Mouse (Mus musculus) heart, adult 2 months (tissue): ENCODE data around the gene Upp2. TPM values are rescaled to one million over a fixed set of nuclear protein-coding genes. Genes with fewer than 3 reads are reported as not detected.

Source experiments
- DNase-seq, 2 experiments: peaks; one replicate each; pipeline ENCODE4 v3.0.0; 2021
- H3K27ac ChIP-seq: fragments of 200-600 bp; 2 replicates; pipeline ENCODE4 v1.8.1; 2022
- H3K27me3 ChIP-seq: fragments of 200-500 bp; 2 replicates; pipeline ENCODE4 v1.6.1; 2012; ENCODE audit warnings: mild to moderate bottlenecking, low read length, inconsistent platforms, mixed read lengths; ENCODE audit not compliant: control insufficient read depth, insufficient read depth
- H3K36me3 ChIP-seq: fragments of 200-500 bp; 2 replicates; pipeline ENCODE4 v1.6.1; 2012; ENCODE audit warnings: low read length, inconsistent platforms; ENCODE audit not compliant: control insufficient read depth, insufficient read depth
- H3K4me1 ChIP-seq: fragments of 200-500 bp; 2 replicates; pipeline ENCODE4 v1.6.1; 2011; ENCODE audit warnings: low read length; ENCODE audit not compliant: control insufficient read depth, insufficient read depth
- H3K4me3 ChIP-seq: fragments of 200-600 bp; 2 replicates; pipeline ENCODE4 v1.8.1; 2022
- H3K79me2 ChIP-seq: fragments of 200-500 bp; replicated peaks from 2 replicates; pipeline ENCODE4 v1.6.1; 2012; ENCODE audit warnings: mild to moderate bottlenecking, inconsistent platforms, low read length, moderate library complexity, mixed read lengths; ENCODE audit not compliant: control insufficient read depth, insufficient read depth
- H3K9ac ChIP-seq: fragments of 200-500 bp; 2 replicates; pipeline ENCODE4 v1.6.1; 2012; ENCODE audit warnings: low read depth, mild to moderate bottlenecking, control low read depth, inconsistent platforms, low read length, mixed read lengths
- CTCF ChIP-seq: fragments of 200-600 bp; IDR thresholded peaks from 2 replicates; pipeline ENCODE4 v1.8.1; 2022; ENCODE audit warnings: antibody characterized with exemption, mild to moderate bottlenecking, moderate library complexity
- EP300 ChIP-seq: fragments of 200-500 bp; IDR thresholded peaks from 2 replicates; pipeline ENCODE4 v1.6.1; 2011; ENCODE audit warnings: low read depth, low read length, control low read depth; ENCODE audit not compliant: insufficient read depth
- POLR2A ChIP-seq: fragments of 200-500 bp; IDR thresholded peaks from 2 replicates; pipeline ENCODE4 v1.6.1; 2011; ENCODE audit warnings: mild to moderate bottlenecking, low read depth, low read length, control low read depth; ENCODE audit not compliant: insufficient read depth
- WGBS: fragments of 180-500 bp; shearing (Covaris S2); methylation state at CpG from one replicate; pipeline ENCODE4 v1.1.7; 2018; 5-methylcytosine and 5-hydroxymethylcytosine counted together
- intact Hi-C: fragments of 180-260 bp; cut with DNase I; formaldehyde crosslinking; loops from one replicate; pipeline ENCODE4 v1.15.1; 2025
- polyA plus RNA-seq: library from polyadenylated mRNA; depleted of rRNA; stranded (reverse); fragments of >200 nt; gene quantifications from 2 replicates; pipeline ENCODE4 v1.2.3, GENCODE M21; 2012
- total RNA-seq, 2 experiments: library from RNA; stranded (reverse); gene quantifications; 2 replicates each; pipeline ENCODE4 v1.2.3; 2021

Gene Upp2
- total and polyA plus RNA-seq, 3 experiments, result 2.2 to 3.3 (median 3.0) TPM

DNA sequence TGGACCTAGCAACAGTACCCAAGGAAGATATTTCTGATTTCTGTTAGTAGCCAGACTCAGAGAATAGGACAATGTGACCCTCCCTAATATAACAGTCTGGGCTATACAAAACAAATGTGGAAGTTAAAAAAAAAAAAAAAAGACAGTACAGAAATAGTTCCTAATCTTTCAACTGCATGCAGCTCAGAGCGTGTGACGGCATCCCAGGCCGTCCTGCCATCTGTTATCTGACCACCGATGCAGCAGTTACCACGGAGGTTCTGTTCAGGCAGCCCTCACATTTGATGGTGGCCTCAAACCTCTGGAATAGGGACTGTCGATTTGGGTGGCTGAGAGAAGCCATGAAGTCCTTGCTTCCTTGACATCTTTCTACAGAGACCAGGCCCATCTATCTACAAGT lies 22.7 kb upstream of the Upp2 start:
- Histone ChIP-seq H3K4me3 (no peak overlapping the region), H3K27me3 (no peaks in the 10 kb centered on the region), H3K9ac (no peak overlapping the region), H3K79me2 (peaks cover 6% of the 10 kb centered on the region), H3K36me3 (peaks cover 2% of the 10 kb centered on the region; the same call in 1 of the 2 replicates), H3K4me1 (peaks cover 12% of the 10 kb centered on the region), H3K27ac (no peak overlapping the region)
- TF ChIP-seq EP300 (no peak), POLR2A (no peak), CTCF (no peak)
- DNase-seq, result no peak
- intact Hi-C loops, result no loop called here
- WGBS, result 24% methylated on average over 6 of the region's 6 CpGs

DNA sequence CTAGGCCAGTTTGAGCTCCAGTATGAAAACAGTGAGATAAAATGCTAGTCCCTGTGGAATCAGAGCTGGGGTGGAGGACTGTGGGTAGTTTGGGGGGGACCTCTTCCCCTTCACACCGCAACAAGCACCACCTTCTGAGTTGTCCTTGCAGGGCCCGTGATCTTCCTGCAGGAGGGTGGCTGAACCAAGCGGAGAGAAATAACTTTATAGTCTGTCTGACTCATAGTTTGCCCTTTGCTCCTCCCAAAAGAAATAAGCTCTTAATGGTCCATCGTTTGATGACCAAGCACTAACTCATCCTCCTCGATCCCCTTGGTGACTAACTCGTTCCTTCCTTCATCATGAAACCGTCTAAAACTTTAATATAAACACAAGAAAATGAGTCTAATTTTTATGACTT lies 20.8 kb upstream of the Upp2 start:
- H3K27ac ChIP-seq, result no peak overlapping the region
- intact Hi-C loops, result no loop called here

DNA sequence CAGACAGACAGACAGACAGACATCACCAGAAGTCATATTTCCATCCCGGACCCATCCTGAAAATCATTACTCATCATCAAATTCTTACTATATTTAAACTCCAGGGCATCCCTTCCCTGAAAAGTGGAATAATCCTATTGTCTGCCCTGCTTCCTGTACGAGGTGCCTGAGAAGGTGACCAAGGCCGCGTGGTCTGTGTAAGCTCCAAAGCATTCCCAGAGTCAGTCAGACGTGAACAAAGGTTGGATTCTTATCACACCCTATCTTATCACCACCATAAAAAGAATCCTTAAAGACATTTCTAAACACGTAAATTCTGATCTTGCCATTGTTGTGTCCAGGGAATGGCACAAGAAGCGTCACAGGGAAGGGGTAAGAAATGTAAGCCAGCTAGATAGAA lies 18.2 kb upstream of the Upp2 start:
- intact Hi-C loops, result no loop called here
- H3K4me3 ChIP-seq, result no peak overlapping the region
- H3K36me3 ChIP-seq, result no peaks in the 10 kb centered on the region; the same call in 1 of the 2 replicates
- 46% methylated on average over 7 of the region's 7 CpGs for WGBS
- no peak for DNase-seq
- peaks cover 7% of the 10 kb centered on the region for H3K79me2 ChIP-seq
- peaks cover 4% of the 10 kb centered on the region for H3K4me1 ChIP-seq
- H3K27ac ChIP-seq, result no peak overlapping the region
- no peaks in the 10 kb centered on the region for H3K27me3 ChIP-seq
- no peak overlapping the region for H3K9ac ChIP-seq
- no peak for TF ChIP-seq POLR2A
- TF ChIP-seq CTCF, result no peak
- no peak for TF ChIP-seq EP300

More for the DNA sequence above, 20.8 kb upstream of the Upp2 start:
- DNase-seq, result no peak
- 75% methylated on average over 7 of the region's 7 CpGs for WGBS
- H3K9ac ChIP-seq, result no peak overlapping the region
- peaks cover 2% of the 10 kb centered on the region; the same call in 1 of the 2 replicates for H3K36me3 ChIP-seq
- no peak overlapping the region for H3K4me3 ChIP-seq
- peaks cover 13% of the 10 kb centered on the region for H3K4me1 ChIP-seq
- TF ChIP-seq EP300 (no peak), CTCF (no peak), POLR2A (no peak)
- no peaks in the 10 kb centered on the region for H3K27me3 ChIP-seq
- peaks cover 4% of the 10 kb centered on the region for H3K79me2 ChIP-seq

DNA sequence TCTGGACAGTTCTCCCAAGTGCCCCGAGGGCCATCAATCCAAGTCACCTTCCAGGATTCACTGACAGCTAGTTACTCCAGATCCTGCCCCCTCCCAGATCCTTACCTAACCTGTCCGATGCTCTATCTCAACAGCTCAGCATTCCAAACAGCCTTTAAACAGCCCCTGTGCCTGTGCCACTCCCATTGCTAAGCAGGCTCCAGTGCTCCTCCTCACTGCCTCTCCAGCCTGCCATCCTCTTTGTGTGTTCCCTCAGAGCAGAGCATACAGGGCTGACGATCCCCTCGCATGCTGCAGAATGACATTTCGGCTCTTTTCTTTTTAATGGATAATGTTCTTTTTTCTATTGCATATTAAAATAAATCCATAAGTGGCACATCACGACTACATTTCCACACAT lies 17.1 kb upstream of the Upp2 start:
- no peak for DNase-seq
- Histone ChIP-seq H3K27me3 (no peaks in the 10 kb centered on the region), H3K9ac (no peak overlapping the region), H3K79me2 (peaks cover 7% of the 10 kb centered on the region), H3K36me3 (no peaks in the 10 kb centered on the region), H3K4me3 (no peak overlapping the region), H3K4me1 (peaks cover 2% of the 10 kb centered on the region), H3K27ac (no peak overlapping the region)
- TF ChIP-seq POLR2A (no peak), CTCF (no peak), EP300 (no peak)
- intact Hi-C loops, result no loop called here
- WGBS, result 63% methylated on average over 6 of the region's 6 CpGs

DNA sequence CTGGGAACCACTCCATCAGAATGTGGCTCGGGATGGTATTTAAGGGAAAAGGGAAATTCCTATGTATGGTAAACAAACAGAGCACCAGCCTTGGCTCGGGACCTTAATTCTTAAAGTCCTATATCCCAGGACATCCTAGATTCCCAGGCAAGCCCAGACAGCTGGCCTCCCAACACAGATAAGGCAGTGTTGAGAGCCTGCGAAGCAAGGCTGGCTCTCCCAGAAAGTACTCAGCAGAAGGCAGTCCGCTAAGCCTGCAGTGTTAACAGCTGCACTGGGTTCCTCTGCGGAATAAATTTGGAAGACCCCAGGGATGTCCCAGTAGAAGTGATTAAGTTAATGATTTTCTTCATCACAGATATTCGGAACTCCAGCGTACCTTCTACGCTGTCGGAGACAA lies 16.6 kb upstream of the Upp2 start:
- Histone ChIP-seq H3K9ac (no peak overlapping the region), H3K79me2 (peaks cover 7% of the 10 kb centered on the region), H3K4me1 (peaks cover 2% of the 10 kb centered on the region), H3K27ac (no peak overlapping the region), H3K36me3 (no peaks in the 10 kb centered on the region), H3K4me3 (no peak overlapping the region), H3K27me3 (no peaks in the 10 kb centered on the region)
- TF ChIP-seq EP300 (no peak), POLR2A (no peak), CTCF (no peak)
- no peak for DNase-seq
- intact Hi-C loops, result no loop called here
- WGBS, result 58% methylated on average over 9 of the region's 9 CpGs

DNA sequence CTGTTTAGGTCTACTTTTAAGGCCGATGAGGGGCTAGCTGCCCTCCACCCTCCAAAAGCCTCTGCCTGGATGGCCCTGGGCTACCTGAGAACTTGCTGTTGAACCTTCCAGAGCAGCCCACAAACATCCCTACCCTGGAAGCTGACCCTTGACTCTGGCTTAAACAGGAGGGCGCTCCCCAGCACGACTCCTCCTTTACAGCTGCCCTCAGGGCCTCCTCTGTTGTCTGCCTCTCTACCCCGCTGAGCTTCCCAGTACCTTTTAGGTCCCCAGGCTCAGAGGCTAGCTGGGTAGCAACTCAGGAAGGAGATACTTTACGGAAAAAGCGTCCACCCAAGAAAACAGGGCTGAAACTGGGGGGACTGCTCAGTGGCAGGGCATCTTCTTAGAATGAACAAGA lies 15.2 kb upstream of the Upp2 start:
- no peak overlapping the region for H3K9ac ChIP-seq
- 78% methylated on average over 6 of the region's 6 CpGs for WGBS

More for the DNA sequence above, 15.2 kb upstream of the Upp2 start:
- peaks cover 2% of the 10 kb centered on the region for H3K4me1 ChIP-seq
- no peaks in the 10 kb centered on the region for H3K27me3 ChIP-seq
- intact Hi-C loops, result no loop called here
- no peaks in the 10 kb centered on the region for H3K36me3 ChIP-seq
- H3K4me3 ChIP-seq, result no peak overlapping the region
- no peak for DNase-seq
- no peak overlapping the region for H3K27ac ChIP-seq
- H3K79me2 ChIP-seq, result peaks cover 10% of the 10 kb centered on the region
- TF ChIP-seq EP300 (no peak), CTCF (no peak), POLR2A (no peak)
